Mouse (Mus musculus): ENCODE data around the gene Tacc2. TPM values are rescaled to one million over a fixed set of nuclear protein-coding genes. Genes with fewer than 3 reads are reported as not detected.

The Tacc2 gene
- polyA plus RNA-seq, 1 experiment, result not detected

DNA sequence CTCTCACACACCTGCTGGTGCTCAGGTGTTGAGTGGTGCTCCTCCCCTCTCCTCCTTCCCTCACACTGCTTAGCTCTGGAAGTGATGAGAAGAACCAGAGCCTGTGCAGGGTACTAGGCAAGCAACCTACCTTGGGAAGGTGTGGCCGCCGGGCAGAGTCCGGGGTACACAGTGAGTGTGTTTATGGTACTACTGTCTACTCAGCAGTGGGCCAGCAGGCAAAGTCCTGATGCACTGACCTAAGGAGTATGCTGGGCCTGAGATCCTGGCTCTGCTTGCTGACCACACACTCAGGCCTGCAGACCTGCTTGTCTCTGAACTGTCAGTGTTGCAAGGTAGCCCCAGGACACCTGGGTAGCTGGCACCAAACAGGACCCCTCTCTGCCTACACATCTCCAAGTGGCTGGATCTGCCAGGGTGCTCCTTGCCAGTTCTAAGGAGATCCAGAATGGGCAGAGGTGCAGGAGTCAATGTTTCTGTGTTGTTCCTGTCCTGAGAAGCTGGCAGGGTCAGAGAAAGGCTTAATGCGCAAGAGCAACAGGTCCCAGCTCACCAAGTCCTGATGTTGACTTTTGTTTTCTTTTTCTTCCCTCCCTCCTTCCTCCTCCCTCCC, 57.1 kb downstream of the Tacc2 start:
- H3K4me1 ChIP-seq (ENCODE audit: control insufficient read depth, insufficient read depth, low read length), result peaks cover 10% of the 10 kb centered on the region
- WGBS, result 97% methylated on average over 4 of the region's 4 CpGs
- H3K27ac ChIP-seq (ENCODE audit: insufficient read depth, low read depth, low read length), result no peak overlapping the region
- TF ChIP-seq CTCF (IDR thresholded peaks at IDR 0.05; ENCODE audit: insufficient read depth, low read depth, low read length) (no peak), POLR2A (IDR thresholded peaks at IDR 0.05; ENCODE audit: insufficient read depth, low read depth, low read length) (no peak)
- H3K4me3 ChIP-seq (ENCODE audit: insufficient read depth, low read depth, low read length), result no peak overlapping the region

DNA sequence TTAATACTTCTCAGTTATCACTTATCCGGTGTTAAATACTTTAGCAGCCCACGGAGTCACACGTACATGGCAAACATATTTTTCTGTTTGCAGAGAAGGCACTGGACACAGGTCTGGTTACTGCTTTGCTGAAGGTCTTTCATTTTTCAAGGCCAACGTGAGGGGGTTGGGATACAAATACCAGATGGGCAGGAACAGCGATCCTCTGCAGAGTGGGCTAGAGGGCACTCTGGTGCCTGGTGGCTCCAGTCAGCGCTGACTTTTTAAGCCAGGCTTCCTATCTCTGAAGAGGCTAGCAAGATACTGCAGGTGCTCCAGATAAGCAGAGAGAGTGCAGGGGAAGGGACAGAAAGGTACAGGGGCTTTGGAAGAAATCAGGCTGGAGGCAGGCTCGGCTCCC, 58.0 kb downstream of the Tacc2 start:
- no peak for TF ChIP-seq CTCF (IDR thresholded peaks at IDR 0.05; ENCODE audit: insufficient read depth, low read depth, low read length)
- TF ChIP-seq POLR2A (IDR thresholded peaks at IDR 0.05; ENCODE audit: insufficient read depth, low read depth, low read length), result no peak

DNA sequence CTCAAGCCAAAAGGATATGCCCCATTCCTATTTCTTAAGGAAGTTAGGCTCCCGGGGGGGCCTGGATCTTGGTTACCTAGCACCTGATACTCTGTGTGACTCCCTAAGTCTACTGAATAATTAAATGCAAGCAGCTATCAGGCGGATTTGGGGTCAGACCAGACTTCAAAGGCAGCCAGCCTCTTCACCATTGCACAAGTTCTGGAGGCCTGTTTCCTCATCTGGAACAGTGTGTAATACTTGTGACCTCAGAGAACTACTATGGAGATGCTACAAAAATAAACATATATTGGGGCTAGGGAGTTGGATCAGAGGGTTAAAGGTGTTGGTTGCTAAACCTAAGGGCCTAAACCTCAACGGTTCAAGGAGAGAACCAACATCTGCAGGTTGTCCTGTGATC, 59.0 kb downstream of the Tacc2 start:
- H3K4me3 ChIP-seq (ENCODE audit: insufficient read depth, low read depth, low read length), result no peak overlapping the region
- 94% methylated on average over 3 of the region's 3 CpGs for WGBS
- TF ChIP-seq CTCF (IDR thresholded peaks at IDR 0.05; ENCODE audit: insufficient read depth, low read depth, low read length), result no peak
- TF ChIP-seq POLR2A (IDR thresholded peaks at IDR 0.05; ENCODE audit: insufficient read depth, low read depth, low read length), result no peak
- H3K27ac ChIP-seq (ENCODE audit: insufficient read depth, low read depth, low read length), result no peak overlapping the region
- peaks cover 8% of the 10 kb centered on the region for H3K4me1 ChIP-seq (ENCODE audit: control insufficient read depth, insufficient read depth, low read length)

More for the DNA sequence above, 58.0 kb downstream of the Tacc2 start:
- Histone ChIP-seq H3K27ac (ENCODE audit: insufficient read depth, low read depth, low read length) (no peak overlapping the region), H3K4me1 (ENCODE audit: control insufficient read depth, insufficient read depth, low read length) (peaks cover 8% of the 10 kb centered on the region), H3K4me3 (ENCODE audit: insufficient read depth, low read depth, low read length) (no peak overlapping the region)
- 73% methylated on average over 7 of the region's 7 CpGs for WGBS

DNA sequence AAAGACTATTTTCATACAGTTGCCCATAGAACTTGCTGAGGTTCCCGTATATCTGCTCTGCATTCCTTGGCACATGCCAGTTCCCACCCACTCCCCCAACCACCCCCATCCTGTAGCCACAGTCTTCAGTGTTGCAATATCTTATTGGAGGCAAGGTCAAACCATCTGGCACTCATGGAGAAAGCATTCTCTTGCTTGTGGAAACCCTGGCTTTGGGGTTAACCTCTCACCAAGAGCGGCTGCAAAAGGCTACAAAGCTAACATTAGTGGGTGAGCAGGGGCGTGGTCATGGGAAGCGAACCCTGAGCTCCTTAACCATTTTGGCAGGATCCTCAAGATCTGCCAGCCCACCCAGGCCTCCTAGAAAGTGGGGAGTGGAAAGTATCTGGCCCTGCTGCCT, 59.7 kb downstream of the Tacc2 start:
- Histone ChIP-seq H3K27ac (ENCODE audit: insufficient read depth, low read depth, low read length) (no peak overlapping the region), H3K4me3 (ENCODE audit: insufficient read depth, low read depth, low read length) (no peak overlapping the region), H3K4me1 (ENCODE audit: control insufficient read depth, insufficient read depth, low read length) (peaks cover 2% of the 10 kb centered on the region)
- no peak for TF ChIP-seq CTCF (IDR thresholded peaks at IDR 0.05; ENCODE audit: insufficient read depth, low read depth, low read length)
- no peak for TF ChIP-seq POLR2A (IDR thresholded peaks at IDR 0.05; ENCODE audit: insufficient read depth, low read depth, low read length)
- WGBS, result 93% methylated on average over 4 of the region's 4 CpGs

DNA sequence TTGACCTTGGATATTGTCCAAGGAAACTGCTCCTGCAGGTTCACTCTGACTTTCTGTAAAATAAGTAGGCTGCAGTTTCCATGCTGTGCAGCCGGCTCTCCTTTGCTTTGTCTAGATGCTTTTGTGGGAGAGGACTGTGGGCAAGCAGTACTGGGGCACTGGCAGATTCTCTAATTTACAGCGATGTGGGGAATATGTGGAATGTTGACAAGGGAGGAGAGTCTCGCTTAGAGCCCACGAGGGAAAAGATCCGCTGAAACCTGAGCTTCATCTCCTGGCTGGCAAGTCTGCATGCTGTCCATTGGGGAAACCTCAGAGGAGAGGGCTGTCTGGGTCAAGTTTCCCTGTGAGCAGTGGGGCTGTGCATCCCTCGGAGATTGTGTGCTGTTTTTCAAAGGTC, 60.6 kb downstream of the Tacc2 start:
- no peak overlapping the region for H3K27ac ChIP-seq (ENCODE audit: insufficient read depth, low read depth, low read length)

DNA sequence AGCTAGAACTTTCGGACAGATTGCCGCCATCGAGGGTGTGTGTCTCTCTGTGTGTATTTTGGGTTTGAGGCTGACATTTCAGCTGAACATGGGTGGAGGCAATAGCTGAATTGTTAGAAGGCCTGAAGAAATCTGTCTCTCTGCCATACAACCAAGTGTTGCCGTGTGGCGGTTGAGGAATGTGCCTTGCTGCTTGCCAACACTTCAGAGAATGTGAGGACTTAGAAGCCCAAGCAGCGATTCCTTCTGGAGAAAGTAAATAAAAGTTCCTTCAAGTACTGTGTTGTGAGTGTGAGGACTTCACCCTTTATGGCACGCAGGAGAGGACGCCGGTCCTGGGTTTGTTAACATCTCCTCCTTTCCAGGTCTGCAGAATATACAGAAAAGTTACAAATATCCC, 63.4 kb downstream of the Tacc2 start:
- WGBS, result 76% methylated on average over 9 of the region's 9 CpGs
- H3K4me3 ChIP-seq (ENCODE audit: insufficient read depth, low read depth, low read length), result no peak overlapping the region
- peaks cover 2% of the 10 kb centered on the region; the same call in 1 of the 2 replicates for H3K4me1 ChIP-seq (ENCODE audit: control insufficient read depth, insufficient read depth, low read length)
- no peak overlapping the region for H3K27ac ChIP-seq (ENCODE audit: insufficient read depth, low read depth, low read length)
- no peak for TF ChIP-seq POLR2A (IDR thresholded peaks at IDR 0.05; ENCODE audit: insufficient read depth, low read depth, low read length)
- TF ChIP-seq CTCF (IDR thresholded peaks at IDR 0.05; ENCODE audit: insufficient read depth, low read depth, low read length), result no peak

More for the DNA sequence above, 60.6 kb downstream of the Tacc2 start:
- Histone ChIP-seq H3K4me3 (ENCODE audit: insufficient read depth, low read depth, low read length) (no peak overlapping the region), H3K4me1 (ENCODE audit: control insufficient read depth, insufficient read depth, low read length) (no peaks in the 10 kb centered on the region)
- TF ChIP-seq POLR2A (IDR thresholded peaks at IDR 0.05; ENCODE audit: insufficient read depth, low read depth, low read length), result no peak
- TF ChIP-seq CTCF (IDR thresholded peaks at IDR 0.05; ENCODE audit: insufficient read depth, low read depth, low read length), result no peak
- 64% methylated on average over 6 of the region's 6 CpGs for WGBS

DNA sequence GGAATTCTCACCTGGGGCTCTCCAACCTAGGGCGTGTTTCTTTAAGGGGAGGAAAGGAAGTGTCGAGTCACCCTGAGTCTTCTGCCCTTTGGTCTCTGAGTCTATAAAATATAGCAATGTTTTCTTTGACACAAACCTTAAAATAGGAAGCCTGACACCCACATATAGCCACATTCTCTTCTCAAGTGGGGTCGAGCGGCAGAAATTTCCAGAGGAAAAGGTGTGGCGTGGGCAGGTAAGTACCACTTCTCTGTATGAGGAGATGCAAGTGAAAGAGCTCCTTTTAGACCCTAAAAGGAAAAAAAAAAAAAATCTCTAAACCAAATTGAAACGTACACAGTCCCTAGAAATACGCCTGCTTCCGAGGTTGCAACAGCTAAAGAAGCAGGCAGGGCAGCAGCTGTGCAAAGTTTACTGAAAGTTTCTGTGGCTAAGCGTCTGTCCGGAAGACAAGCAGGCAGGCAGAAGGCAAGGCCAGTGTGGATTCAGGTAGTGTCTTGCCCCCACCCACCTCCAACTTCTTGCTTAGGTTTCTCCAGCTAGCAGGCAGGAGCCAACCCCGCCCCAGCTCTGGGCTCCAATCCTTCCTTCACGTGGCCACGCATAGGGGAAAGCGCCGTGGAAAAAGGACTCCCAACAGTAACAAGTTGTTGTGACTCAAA, 68.2 kb downstream of the Tacc2 start:
- Histone ChIP-seq H3K27ac (ENCODE audit: insufficient read depth, low read depth, low read length) (no peak overlapping the region), H3K4me1 (ENCODE audit: control insufficient read depth, insufficient read depth, low read length) (peaks cover 14% of the 10 kb centered on the region), H3K4me3 (ENCODE audit: insufficient read depth, low read depth, low read length) (peak overlapping the region; percentile 44)
- no peak for TF ChIP-seq CTCF (IDR thresholded peaks at IDR 0.05; ENCODE audit: insufficient read depth, low read depth, low read length)
- TF ChIP-seq POLR2A (IDR thresholded peaks at IDR 0.05; ENCODE audit: insufficient read depth, low read depth, low read length), result no peak
- 23% methylated on average over 15 of the region's 15 CpGs for WGBS

DNA sequence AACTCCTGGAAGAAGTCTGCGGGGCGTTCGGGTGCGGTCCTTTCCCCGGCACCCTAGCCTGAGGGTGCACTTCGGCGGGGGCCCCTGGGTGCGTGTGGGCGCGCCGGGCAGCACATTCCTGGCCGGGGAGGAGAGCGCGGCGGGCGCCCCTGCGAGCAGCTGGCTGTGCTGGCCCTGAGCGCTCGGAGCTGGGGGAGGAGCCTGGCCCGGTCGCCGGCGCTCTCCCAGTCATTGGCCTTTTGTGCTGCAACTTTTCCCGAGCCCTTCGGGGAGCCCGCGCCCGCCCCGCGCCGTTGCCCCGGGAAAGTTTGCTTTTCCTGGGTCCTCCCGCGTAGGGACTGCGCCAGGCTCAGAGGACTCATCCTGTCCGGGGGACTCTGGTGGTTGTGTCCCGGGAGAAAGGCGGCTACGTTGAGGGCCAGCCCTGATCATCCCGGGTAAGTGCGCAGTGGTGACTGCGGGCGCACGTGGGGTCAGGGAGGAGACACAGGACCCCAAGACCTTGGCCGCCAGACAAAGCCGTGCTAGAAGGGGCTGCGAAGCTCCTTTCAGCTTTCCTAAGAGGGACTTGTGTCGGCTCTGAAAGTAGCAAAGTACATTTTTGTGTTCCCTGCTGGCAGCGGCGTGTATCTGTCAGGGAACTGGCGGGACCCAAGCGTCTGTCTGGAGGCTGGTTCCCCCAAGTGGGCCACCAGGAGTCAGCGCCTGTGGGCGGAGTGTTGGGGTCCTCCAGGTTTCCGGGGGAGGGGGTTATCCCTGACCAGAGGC, 68.9 kb downstream of the Tacc2 start:
- under 1% methylated on average over 55 of the region's 55 CpGs for WGBS
- peak overlapping the region; percentile 44 for H3K4me3 ChIP-seq (ENCODE audit: insufficient read depth, low read depth, low read length)
- H3K4me1 ChIP-seq (ENCODE audit: control insufficient read depth, insufficient read depth, low read length), result peaks cover 14% of the 10 kb centered on the region
- no peak overlapping the region for H3K27ac ChIP-seq (ENCODE audit: insufficient read depth, low read depth, low read length)
- TF ChIP-seq POLR2A (IDR thresholded peaks at IDR 0.05; ENCODE audit: insufficient read depth, low read depth, low read length) (no peak), CTCF (IDR thresholded peaks at IDR 0.05; ENCODE audit: insufficient read depth, low read depth, low read length) (no peak; the same call in 1 of the 2 replicates)

DNA sequence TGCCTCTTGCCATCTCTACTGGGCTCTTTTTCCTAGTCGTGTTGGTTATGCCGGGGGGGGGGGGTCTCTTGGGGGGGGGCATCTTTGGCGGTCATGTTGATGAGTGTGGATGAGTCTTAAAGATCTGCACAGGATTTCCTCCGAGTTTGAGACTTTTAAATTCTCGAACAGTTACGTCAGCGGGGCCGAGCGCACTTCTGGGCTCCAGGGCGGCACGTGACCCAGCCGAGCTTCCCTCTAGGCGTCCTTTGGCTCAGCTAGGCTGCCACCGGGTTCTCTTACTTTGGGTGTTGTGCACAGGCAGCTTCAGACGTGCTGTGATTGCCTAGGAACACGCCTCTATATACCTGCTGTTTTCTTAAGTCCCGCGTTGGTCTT, 69.5 kb downstream of the Tacc2 start:
- H3K4me3 ChIP-seq (ENCODE audit: insufficient read depth, low read depth, low read length), result peak overlapping the region; percentile 44
- H3K27ac ChIP-seq (ENCODE audit: insufficient read depth, low read depth, low read length), result no peak overlapping the region
- 7% methylated on average over 18 of the region's 18 CpGs for WGBS
- peaks cover 14% of the 10 kb centered on the region for H3K4me1 ChIP-seq (ENCODE audit: control insufficient read depth, insufficient read depth, low read length)
- TF ChIP-seq POLR2A (IDR thresholded peaks at IDR 0.05; ENCODE audit: insufficient read depth, low read depth, low read length) (no peak), CTCF (IDR thresholded peaks at IDR 0.05; ENCODE audit: insufficient read depth, low read depth, low read length) (no peak)
